Mouse (Mus musculus) stomach, embryonic 16.5 days (tissue): ENCODE data around the gene Gm9964. TPM values are rescaled to one million over a fixed set of nuclear protein-coding genes. Genes with fewer than 3 reads are reported as not detected.

Experiments used
- ATAC-seq: fragments of 200-750 bp; cut with Nextera tagmentation; 2 replicates; pipeline ENCODE4 v1.8.0; 2017; ENCODE audit warnings: moderate number of reproducible peaks, moderate TSS enrichment; ENCODE audit not compliant: insufficient read depth, low FRiP score
- H3K27ac ChIP-seq: fragments of 300-500 bp; sonication (generic); 2 replicates; pipeline ENCODE4 v1.5.1; 2014; ENCODE audit warnings: low read length
- H3K27me3 ChIP-seq: fragments of 300-500 bp; sonication (generic); 2 replicates; pipeline ENCODE4 v1.6.1; 2014; ENCODE audit warnings: low read length, control low read depth, mixed read lengths; ENCODE audit not compliant: control insufficient read depth, insufficient read depth
- H3K36me3 ChIP-seq: fragments of 300-500 bp; sonication (generic); 2 replicates; pipeline ENCODE4 v1.6.1; 2014; ENCODE audit warnings: low read length; ENCODE audit not compliant: control insufficient read depth, insufficient read depth
- H3K4me1 ChIP-seq: fragments of 300-500 bp; sonication (generic); 2 replicates; pipeline ENCODE4 v1.6.1; 2014; ENCODE audit warnings: low read length, control low read depth, mixed read lengths; ENCODE audit not compliant: control insufficient read depth, insufficient read depth
- H3K4me2 ChIP-seq: fragments of 300-500 bp; sonication (generic); 2 replicates; pipeline ENCODE4 v1.6.1; 2014; ENCODE audit warnings: low read depth, low read length, mixed read lengths
- H3K4me3 ChIP-seq: fragments of 300-500 bp; sonication (generic); replicated peaks from 2 replicates; pipeline ENCODE4 v1.5.1; 2014; ENCODE audit warnings: mild to moderate bottlenecking, low read length
- H3K9ac ChIP-seq: fragments of 300-500 bp; sonication (generic); 2 replicates; pipeline ENCODE4 v1.6.1; 2014; ENCODE audit warnings: low read length
- H3K9me3 ChIP-seq: fragments of 300-500 bp; sonication (generic); replicated peaks from 2 replicates; pipeline ENCODE4 v1.6.1; 2016; ENCODE audit warnings: low read length, control low read depth; ENCODE audit not compliant: control insufficient read depth
- WGBS: fragments of 180-500 bp; shearing (Covaris S2); extraction: QIAGEN DNeasy Blood & Tissue Kit; methylation state at CpG from one replicate; pipeline ENCODE4 v1.1.7; 2014; 5-methylcytosine and 5-hydroxymethylcytosine counted together
- polyA plus RNA-seq: library from polyadenylated mRNA; unstranded; fragments of >200 nt; fragmentation: Nextera tagmentation; extraction: Ambion mirVana; gene quantifications from 2 replicates; pipeline ENCODE4 v1.2.1, GENCODE M21; 2015

Gm9964 gene
- not detected in 2 replicates for polyA plus RNA-seq

GRCm38 (mm10) chr11:79296856-79297491 is at the start of gene Gm9964:
Gm9964 (minus strand) TSS chr11:79296906.
- no peak within 1 kb of the TSS for H3K4me3 ChIP-seq
- no peak within 1 kb of the TSS for H3K9ac ChIP-seq
- H3K27me3 ChIP-seq: no peaks in the 10 kb centered on the region
- H3K36me3 ChIP-seq: no peaks in the 10 kb centered on the region
- no peaks in the 10 kb centered on the region for H3K9me3 ChIP-seq
- no peak within 1 kb of the TSS for H3K27ac ChIP-seq
- no peaks in the 10 kb centered on the region for H3K4me1 ChIP-seq
- H3K4me2 ChIP-seq: no peak within 1 kb of the TSS
- no peak for ATAC-seq
- WGBS: 46% methylated on average over 5 of the region's 5 CpGs

GRCm38 (mm10) chr11:79339808-79340781 is 43.4 kb upstream of the Gm9964 start:
- WGBS: 2% methylated on average over 38 of the region's 63 CpGs
- peak overlapping the region; percentile 99 for H3K9ac ChIP-seq
- peak; percentile 82 for ATAC-seq
- H3K9me3 ChIP-seq: no peaks in the 10 kb centered on the region
- peak overlapping the region; percentile 87 for H3K27ac ChIP-seq
- no peaks in the 10 kb centered on the region for H3K27me3 ChIP-seq
- H3K36me3 ChIP-seq: no peaks in the 10 kb centered on the region
- peak overlapping the region; percentile 94 for H3K4me3 ChIP-seq
- H3K4me1 ChIP-seq: 0 out of 2 replicates have a peak, but pooled peaks cover 5% of the 10 kb centered on the region
- H3K4me2 ChIP-seq: peak overlapping the region; percentile 70

GRCm38 (mm10) chr11:79339234-79339807 is 42.6 kb upstream of the Gm9964 start, which contains the start of gene Nf1:
Nf1 (plus strand) TSS chr11:79339693.
- H3K9me3 ChIP-seq: no peaks in the 10 kb centered on the region
- peak within 1 kb of the TSS; percentile 94 for H3K4me3 ChIP-seq
- H3K27ac ChIP-seq: peak within 1 kb of the TSS; percentile 87
- peak within 1 kb of the TSS; percentile 99 for H3K9ac ChIP-seq
- no peaks in the 10 kb centered on the region for H3K27me3 ChIP-seq
- no peaks in the 10 kb centered on the region for H3K36me3 ChIP-seq
- ATAC-seq: peak; percentile 96
- WGBS: under 1% methylated on average over 48 of the region's 49 CpGs
- 0 out of 2 replicates have a peak, but pooled peaks cover 5% of the 10 kb centered on the region for H3K4me1 ChIP-seq
- peak within 1 kb of the TSS; percentile 70 for H3K4me2 ChIP-seq

- no peak overlapping the region for H3K27ac ChIP-seq
- no peaks in the 10 kb centered on the region for H3K27me3 ChIP-seq
- no peaks in the 10 kb centered on the region for H3K36me3 ChIP-seq
- H3K4me1 ChIP-seq: 0 out of 2 replicates have a peak, but pooled peaks cover 5% of the 10 kb centered on the region
- peak overlapping the region; percentile 99 for H3K9ac ChIP-seq
- H3K9me3 ChIP-seq: no peaks in the 10 kb centered on the region
- H3K4me2 ChIP-seq: peak overlapping the region; percentile 63
- no peak for ATAC-seq
- H3K4me3 ChIP-seq: peak overlapping the region; percentile 94
- WGBS: 40% methylated on average over 4 of the region's 4 CpGs
Measured at GRCm38 (mm10) chr11:79338621-79339020, 41.9 kb upstream of the Gm9964 start.

- Histone ChIP-seq H3K9me3 (no peaks in the 10 kb centered on the region), H3K4me3 (no peak overlapping the region), H3K9ac (no peak overlapping the region), H3K27ac (no peak overlapping the region), H3K27me3 (no peaks in the 10 kb centered on the region), H3K4me2 (no peak overlapping the region), H3K4me1 (0 out of 2 replicates have a peak, but pooled peaks cover 5% of the 10 kb centered on the region), H3K36me3 (no peaks in the 10 kb centered on the region)
- ATAC-seq: no peak
- WGBS: 91% methylated on average over 5 of the region's 5 CpGs
Measured at GRCm38 (mm10) chr11:79336722-79337267, 40.1 kb upstream of the Gm9964 start.

GRCm38 (mm10) chr11:79335077-79335476 is 38.4 kb upstream of the Gm9964 start:
- Histone ChIP-seq H3K36me3 (no peaks in the 10 kb centered on the region), H3K4me2 (no peak overlapping the region), H3K4me1 (no peaks in the 10 kb centered on the region), H3K27me3 (no peaks in the 10 kb centered on the region), H3K27ac (no peak overlapping the region), H3K9me3 (no peaks in the 10 kb centered on the region), H3K4me3 (no peak overlapping the region), H3K9ac (no peak overlapping the region)
- WGBS: 88% methylated on average over 6 of the region's 6 CpGs
- no peak for ATAC-seq

GRCm38 (mm10) chr11:79329585-79329984 is 32.9 kb upstream of the Gm9964 start:
- Histone ChIP-seq H3K4me1 (no peaks in the 10 kb centered on the region), H3K36me3 (no peaks in the 10 kb centered on the region), H3K9me3 (no peaks in the 10 kb centered on the region), H3K4me3 (no peak overlapping the region), H3K4me2 (no peak overlapping the region), H3K27ac (no peak overlapping the region), H3K27me3 (no peaks in the 10 kb centered on the region), H3K9ac (no peak overlapping the region)
- 97% methylated on average over 1 of the region's 1 CpGs for WGBS
- ATAC-seq: no peak

- ATAC-seq: no peak
- WGBS: 88% methylated on average over 4 of the region's 4 CpGs
- no peaks in the 10 kb centered on the region for H3K27me3 ChIP-seq
Measured at GRCm38 (mm10) chr11:79328060-79328459, 31.4 kb upstream of the Gm9964 start.

More at GRCm38 (mm10) chr11:79328060-79328459, 31.4 kb upstream of the Gm9964 start:
- Histone ChIP-seq H3K27ac (no peak overlapping the region), H3K9me3 (no peaks in the 10 kb centered on the region), H3K9ac (no peak overlapping the region), H3K4me3 (no peak overlapping the region), H3K4me1 (no peaks in the 10 kb centered on the region), H3K36me3 (no peaks in the 10 kb centered on the region), H3K4me2 (no peak overlapping the region)
